Mouse (Mus musculus): ENCODE data around the gene Atp5l.

- TF ChIP-seq CTCF (IDR thresholded peaks at IDR 0.05; ENCODE audit: low read depth, low read length): no peak
- TF ChIP-seq GATA1 (IDR thresholded peaks at IDR 0.05; ENCODE audit: borderline replicate concordance, low read length): no peak
- TF ChIP-seq POLR2AphosphoS5 (IDR thresholded peaks at IDR 0.05; ENCODE audit: insufficient replicate concordance, low read depth, low read length): no peak
These were observed 30.4 kb downstream of the Atp5l start for GRCm38 (mm10) chr9:44890122-44890521.
